Mouse (Mus musculus) liver, embryonic 14.5 days (tissue): ENCODE data around the gene Relb.

Experiments
- CTCF ChIP-seq: IDR thresholded peaks from 2 replicates; pipeline ENCODE4 v1.5.1; 2016; ENCODE audit warnings: antibody characterized with exemption, low read depth, control low read depth
- EP300 ChIP-seq: IDR thresholded peaks from 2 replicates; pipeline ENCODE4 v1.6.1; 2016; ENCODE audit warnings: antibody characterized with exemption, low read depth

DNA sequence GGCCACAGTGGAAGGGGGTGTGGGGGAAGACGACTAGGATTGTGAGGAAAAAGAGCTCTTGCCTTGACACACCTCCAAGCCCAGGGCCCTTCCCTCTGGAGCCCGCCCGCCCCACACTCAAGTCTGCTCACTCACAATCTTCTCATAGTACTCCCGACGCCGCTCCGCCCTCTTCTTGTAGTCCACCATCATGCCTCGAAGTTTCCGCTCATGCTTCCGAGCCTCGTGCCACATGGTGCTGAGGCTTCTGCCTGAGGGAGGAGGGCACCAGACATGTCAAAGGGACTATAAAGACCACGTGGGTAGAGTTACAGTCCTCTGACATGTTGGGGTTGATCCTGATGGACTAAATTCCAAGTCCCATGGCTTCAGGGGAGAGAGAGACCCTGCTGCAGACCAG, 26.2 kb downstream of the Relb start:
- TF ChIP-seq CTCF (no peak), EP300 (no peak)
